Mouse (Mus musculus): ENCODE results near the gene Thap4. TPM values are rescaled to one million over a fixed set of nuclear protein-coding genes. Genes with fewer than 3 reads are reported as not detected.

Thap4 gene
- polyA plus RNA-seq, 1 experiment = 17.2 TPM

- 84% methylated on average over 3 of the region's 3 CpGs for WGBS
- H3K4me3 ChIP-seq (ENCODE audit: extremely low read depth, insufficient read depth, insufficient read length) = no peak overlapping the region
- H3K27me3 ChIP-seq (ENCODE audit: control insufficient read depth, insufficient read depth, low read length) = peaks cover 10% of the 10 kb centered on the region
- peak overlapping the region; percentile 6 for H3K27ac ChIP-seq (ENCODE audit: insufficient read depth, low read length)
- DNase-seq (ENCODE audit: low read depth in 1 of 2, low spot score in 2 of 2) = no peak
- H3K4me1 ChIP-seq (ENCODE audit: control insufficient read depth, insufficient read depth, insufficient read length) = peaks cover 3% of the 10 kb centered on the region
- no peaks in the 10 kb centered on the region for H3K36me3 ChIP-seq (ENCODE audit: control insufficient read depth, insufficient read depth, low read length)
- TF ChIP-seq CTCF (IDR thresholded peaks at IDR 0.05; ENCODE audit: extremely low read depth, insufficient read depth, insufficient read length, insufficient replicate concordance) = no peak
- TF ChIP-seq POLR2A (IDR thresholded peaks at IDR 0.05; ENCODE audit: low read depth, low read length) = no peak
These were observed 67.7 kb downstream of the Thap4 start for GRCm38 (mm10) chr1:93686961-93687320.

- TF ChIP-seq CTCF (IDR thresholded peaks at IDR 0.05; ENCODE audit: extremely low read depth, insufficient read depth, insufficient read length, insufficient replicate concordance) (no peak), POLR2A (IDR thresholded peaks at IDR 0.05; ENCODE audit: low read depth, low read length) (no peak)
- peak overlapping the region; percentile 48; the same call in 1 of the 2 replicates for H3K4me3 ChIP-seq (ENCODE audit: extremely low read depth, insufficient read depth, insufficient read length)
- no peak for DNase-seq (ENCODE audit: low read depth in 1 of 2, low spot score in 2 of 2)
- WGBS = 11% methylated on average over 51 of the region's 51 CpGs
- peaks cover 3% of the 10 kb centered on the region for H3K4me1 ChIP-seq (ENCODE audit: control insufficient read depth, insufficient read depth, insufficient read length)
- no peaks in the 10 kb centered on the region for H3K36me3 ChIP-seq (ENCODE audit: control insufficient read depth, insufficient read depth, low read length)
- H3K27ac ChIP-seq (ENCODE audit: insufficient read depth, low read length) = peak overlapping the region; percentile 61
- peaks cover 10% of the 10 kb centered on the region for H3K27me3 ChIP-seq (ENCODE audit: control insufficient read depth, insufficient read depth, low read length)
These were observed 68.3 kb downstream of the Thap4 start for GRCm38 (mm10) chr1:93686245-93686960.

GRCm38 (mm10) chr1:93685401-93686244, 69.0 kb downstream of the Thap4 start, which contains the start of gene Bok:
Gene Bok (plus strand): TSS chr1:93685660.
- Histone ChIP-seq H3K27ac (ENCODE audit: insufficient read depth, low read length) (peak within 1 kb of the TSS; percentile 61), H3K36me3 (ENCODE audit: control insufficient read depth, insufficient read depth, low read length) (no peaks in the 10 kb centered on the region), H3K4me3 (ENCODE audit: extremely low read depth, insufficient read depth, insufficient read length) (peak within 1 kb of the TSS; percentile 48; the same call in 1 of the 2 replicates), H3K4me1 (ENCODE audit: control insufficient read depth, insufficient read depth, insufficient read length) (peaks cover 3% of the 10 kb centered on the region), H3K27me3 (ENCODE audit: control insufficient read depth, insufficient read depth, low read length) (peaks cover 10% of the 10 kb centered on the region)
- WGBS = under 1% methylated on average over 78 of the region's 78 CpGs
- peak in 1 of 2 experiments; percentile 25 for DNase-seq (ENCODE audit: low read depth in 1 of 2, low spot score in 2 of 2)
- TF ChIP-seq POLR2A (IDR thresholded peaks at IDR 0.05; ENCODE audit: low read depth, low read length) (no peak), CTCF (IDR thresholded peaks at IDR 0.05; ENCODE audit: extremely low read depth, insufficient read depth, insufficient read length, insufficient replicate concordance) (no peak)

- H3K27me3 ChIP-seq (ENCODE audit: control insufficient read depth, insufficient read depth, low read length) = no peaks in the 10 kb centered on the region
- 13% methylated on average over 7 of the region's 7 CpGs for WGBS
- no peak overlapping the region for H3K27ac ChIP-seq (ENCODE audit: insufficient read depth, low read length)
- no peak for DNase-seq (ENCODE audit: low read depth in 1 of 2, low spot score in 2 of 2)
- no peaks in the 10 kb centered on the region for H3K4me1 ChIP-seq (ENCODE audit: control insufficient read depth, insufficient read depth, insufficient read length)
- no peak overlapping the region for H3K4me3 ChIP-seq (ENCODE audit: extremely low read depth, insufficient read depth, insufficient read length)
- H3K36me3 ChIP-seq (ENCODE audit: control insufficient read depth, insufficient read depth, low read length) = no peaks in the 10 kb centered on the region
- TF ChIP-seq POLR2A (IDR thresholded peaks at IDR 0.05; ENCODE audit: low read depth, low read length) (no peak), CTCF (IDR thresholded peaks at IDR 0.05; ENCODE audit: extremely low read depth, insufficient read depth, insufficient read length, insufficient replicate concordance) (no peak)
These were observed 74.6 kb downstream of the Thap4 start for GRCm38 (mm10) chr1:93679889-93680568.

GRCm38 (mm10) chr1:93678386-93678785, 76.3 kb downstream of the Thap4 start:
- no peak for DNase-seq (ENCODE audit: low read depth in 1 of 2, low spot score in 2 of 2)
- Histone ChIP-seq H3K4me3 (ENCODE audit: extremely low read depth, insufficient read depth, insufficient read length) (no peak overlapping the region), H3K27me3 (ENCODE audit: control insufficient read depth, insufficient read depth, low read length) (no peaks in the 10 kb centered on the region), H3K36me3 (ENCODE audit: control insufficient read depth, insufficient read depth, low read length) (no peaks in the 10 kb centered on the region), H3K4me1 (ENCODE audit: control insufficient read depth, insufficient read depth, insufficient read length) (no peaks in the 10 kb centered on the region), H3K27ac (ENCODE audit: insufficient read depth, low read length) (no peak overlapping the region)
- 54% methylated on average over 2 of the region's 2 CpGs for WGBS
- no peak for TF ChIP-seq CTCF (IDR thresholded peaks at IDR 0.05; ENCODE audit: extremely low read depth, insufficient read depth, insufficient read length, insufficient replicate concordance)
- TF ChIP-seq POLR2A (IDR thresholded peaks at IDR 0.05; ENCODE audit: low read depth, low read length) = no peak

GRCm38 (mm10) chr1:93672682-93673081, 82.0 kb downstream of the Thap4 start:
- Histone ChIP-seq H3K4me3 (ENCODE audit: extremely low read depth, insufficient read depth, insufficient read length) (no peak overlapping the region), H3K36me3 (ENCODE audit: control insufficient read depth, insufficient read depth, low read length) (no peaks in the 10 kb centered on the region), H3K4me1 (ENCODE audit: control insufficient read depth, insufficient read depth, insufficient read length) (peaks cover 3% of the 10 kb centered on the region; the same call in 1 of the 2 replicates), H3K27me3 (ENCODE audit: control insufficient read depth, insufficient read depth, low read length) (no peaks in the 10 kb centered on the region), H3K27ac (ENCODE audit: insufficient read depth, low read length) (no peak overlapping the region)
- no peak for DNase-seq (ENCODE audit: low read depth in 1 of 2, low spot score in 2 of 2)
- TF ChIP-seq POLR2A (IDR thresholded peaks at IDR 0.05; ENCODE audit: low read depth, low read length) (no peak), CTCF (IDR thresholded peaks at IDR 0.05; ENCODE audit: extremely low read depth, insufficient read depth, insufficient read length, insufficient replicate concordance) (no peak)
- WGBS = 87% methylated on average over 5 of the region's 5 CpGs

All from spleen, adult 2 months (tissue).